Mouse (Mus musculus) midbrain, postnatal 0 days (tissue): ENCODE data around the gene Josd1. TPM values are rescaled to one million over a fixed set of nuclear protein-coding genes. Genes with fewer than 3 reads are reported as not detected.
"Not testable (repeated sequence)": the region's sequence is repeated elsewhere in the genome, so short reads cannot be mapped to it uniquely, and the experiment has no call there.

Experiments used
- ATAC-seq: fragments of 200-750 bp; cut with Nextera tagmentation; 2 replicates; pipeline ENCODE4 v1.8.0; 2017; ENCODE audit warnings: moderate number of reproducible peaks, mild to moderate bottlenecking, moderate TSS enrichment, moderate library complexity; ENCODE audit not compliant: low FRiP score
- DNase-seq: peaks from one replicate; pipeline ENCODE4 v3.0.0-alpha.2; 2015; ENCODE audit warnings: low spot score
- H3K27ac ChIP-seq: fragments of 300-500 bp; sonication (generic); 2 replicates; pipeline ENCODE4 v1.5.1; 2014; ENCODE audit warnings: low read depth, mild to moderate bottlenecking, low read length, mixed read lengths
- H3K27me3 ChIP-seq: fragments of 300-500 bp; sonication (generic); 2 replicates; pipeline ENCODE4 v1.6.1; 2014; ENCODE audit warnings: low read length, control low read depth, mixed read lengths; ENCODE audit not compliant: insufficient read depth
- H3K36me3 ChIP-seq: fragments of 300-500 bp; sonication (generic); 2 replicates; pipeline ENCODE4 v1.6.1; 2014; ENCODE audit warnings: low read length, control low read depth, mixed read lengths; ENCODE audit not compliant: insufficient read depth
- H3K4me1 ChIP-seq: fragments of 300-500 bp; sonication (generic); 2 replicates; pipeline ENCODE4 v1.6.1; 2014; ENCODE audit warnings: mild to moderate bottlenecking, control low read depth, antibody characterized with exemption, low read length, mixed read lengths; ENCODE audit not compliant: insufficient read depth
- H3K4me2 ChIP-seq: fragments of 300-500 bp; sonication (generic); 2 replicates; pipeline ENCODE4 v1.6.1; 2014; ENCODE audit warnings: low read depth, mild to moderate bottlenecking, low read length, mixed read lengths; ENCODE audit not compliant: poor library complexity, severe bottlenecking
- H3K4me3 ChIP-seq: fragments of 300-500 bp; sonication (generic); 2 replicates; pipeline ENCODE4 v1.5.1; 2014; ENCODE audit warnings: low read depth, mild to moderate bottlenecking, low read length, moderate library complexity
- H3K9ac ChIP-seq: fragments of 300-500 bp; sonication (generic); replicated peaks from 2 replicates; pipeline ENCODE4 v1.6.1; 2014; ENCODE audit warnings: mild to moderate bottlenecking, low read length, moderate library complexity, mixed read lengths; ENCODE audit not compliant: poor library complexity, severe bottlenecking
- H3K9me3 ChIP-seq: fragments of 300-500 bp; sonication (generic); 2 replicates; pipeline ENCODE4 v1.6.1; 2016; ENCODE audit warnings: low read length, control low read depth
- CTCF ChIP-seq: IDR thresholded peaks from 2 replicates; pipeline ENCODE4 v1.5.1; 2016; ENCODE audit warnings: antibody characterized with exemption, mild to moderate bottlenecking
- WGBS: fragments of 180-500 bp; shearing (Covaris S2); extraction: QIAGEN DNeasy Blood & Tissue Kit; methylation state at CpG from one replicate; pipeline ENCODE4 v1.1.7; 2014; 5-methylcytosine and 5-hydroxymethylcytosine counted together
- polyA plus RNA-seq: library from polyadenylated mRNA; unstranded; fragments of >200 nt; fragmentation: Nextera tagmentation; extraction: Ambion mirVana; gene quantifications from 2 replicates; pipeline ENCODE4 v1.2.1, GENCODE M21; 2015
- total RNA-seq: library from RNA; depleted of rRNA; stranded (reverse); fragments of >200 nt; gene quantifications from 2 replicates; pipeline ENCODE4 v1.2.3, GENCODE M21; 2014

Gene Josd1
- total and polyA plus RNA-seq, 2 experiments from 2014 or later = 17.7 to 58.7 TPM

- Histone ChIP-seq H3K27ac (no peak overlapping the region), H3K4me3 (peak overlapping the region; percentile 91), H3K9me3 (no peaks in the 10 kb centered on the region), H3K36me3 (no peaks in the 10 kb centered on the region), H3K4me1 (peaks cover 29% of the 10 kb centered on the region), H3K4me2 (peak overlapping the region; percentile 74), H3K27me3 (no peaks in the 10 kb centered on the region), H3K9ac (peak overlapping the region; percentile 48; the same call in 1 of the 2 replicates)
- 52% methylated on average over 6 of the region's 6 CpGs for WGBS
- ATAC-seq = no peak
- DNase-seq = no peak
- no peak for TF ChIP-seq CTCF
These were observed 2.5 kb downstream of the Josd1 start for GRCm38 (mm10) chr15:79685141-79685641.

GRCm38 (mm10) chr15:79684616-79685015, 3.1 kb downstream of the Josd1 start:
- Histone ChIP-seq H3K4me2 (peak overlapping the region; percentile 74), H3K36me3 (no peaks in the 10 kb centered on the region), H3K9ac (peak overlapping the region; percentile 48; the same call in 1 of the 2 replicates), H3K27ac (no peak overlapping the region), H3K9me3 (no peaks in the 10 kb centered on the region), H3K4me1 (peaks cover 29% of the 10 kb centered on the region), H3K27me3 (no peaks in the 10 kb centered on the region), H3K4me3 (peak overlapping the region; percentile 91)
- no peak for ATAC-seq
- 76% methylated on average over 6 of the region's 6 CpGs for WGBS
- DNase-seq = no peak
- TF ChIP-seq CTCF = no peak

GRCm38 (mm10) chr15:79683707-79684465, 3.8 kb downstream of the Josd1 start:
- H3K4me1 ChIP-seq = peaks cover 29% of the 10 kb centered on the region
- no peaks in the 10 kb centered on the region for H3K27me3 ChIP-seq
- no peak overlapping the region for H3K27ac ChIP-seq
- H3K4me2 ChIP-seq = peak overlapping the region; percentile 74
- TF ChIP-seq CTCF = no peak
- no peak for ATAC-seq
- WGBS = 72% methylated on average over 19 of the region's 19 CpGs
- no peak for DNase-seq
- no peaks in the 10 kb centered on the region for H3K36me3 ChIP-seq
- H3K9ac ChIP-seq = peak overlapping the region; percentile 36; the same call in 1 of the 2 replicates
- peak overlapping the region; percentile 91 for H3K4me3 ChIP-seq
- H3K9me3 ChIP-seq = no peaks in the 10 kb centered on the region

- 88% methylated on average over 6 of the region's 6 CpGs for WGBS
- H3K27me3 ChIP-seq = no peaks in the 10 kb centered on the region
- H3K27ac ChIP-seq = no peak overlapping the region
- TF ChIP-seq CTCF = no peak
- H3K36me3 ChIP-seq = no peaks in the 10 kb centered on the region
- no peak overlapping the region for H3K4me2 ChIP-seq
- DNase-seq (no peak), ATAC-seq (no peak)
- H3K4me3 ChIP-seq = no peak overlapping the region
- no peaks in the 10 kb centered on the region for H3K9me3 ChIP-seq
- peaks cover 29% of the 10 kb centered on the region for H3K4me1 ChIP-seq
- H3K9ac ChIP-seq = no peak overlapping the region
These were observed 4.6 kb downstream of the Josd1 start for GRCm38 (mm10) chr15:79683146-79683545.

GRCm38 (mm10) chr15:79681973-79682372, 5.7 kb downstream of the Josd1 start:
- Histone ChIP-seq H3K27me3 (no peaks in the 10 kb centered on the region), H3K9ac (no peak overlapping the region), H3K4me3 (no peak overlapping the region), H3K4me1 (peaks cover 29% of the 10 kb centered on the region), H3K36me3 (no peaks in the 10 kb centered on the region), H3K9me3 (no peaks in the 10 kb centered on the region), H3K27ac (no peak overlapping the region), H3K4me2 (no peak overlapping the region)
- DNase-seq (no peak), ATAC-seq (no peak)
- 88% methylated on average over 4 of the region's 4 CpGs for WGBS
- no peak for TF ChIP-seq CTCF

- DNase-seq (no peak), ATAC-seq (no peak)
- H3K4me1 ChIP-seq = no peaks in the 10 kb centered on the region
- peaks cover 29% of the 10 kb centered on the region; the same call in 1 of the 2 replicates for H3K36me3 ChIP-seq
- no peak overlapping the region for H3K4me2 ChIP-seq
- no peak overlapping the region for H3K27ac ChIP-seq
- 91% methylated on average over 2 of the region's 2 CpGs for WGBS
- no peaks in the 10 kb centered on the region for H3K27me3 ChIP-seq
- H3K9ac ChIP-seq = no peak overlapping the region
- no peak for TF ChIP-seq CTCF
- H3K9me3 ChIP-seq = no peaks in the 10 kb centered on the region
- H3K4me3 ChIP-seq = no peak overlapping the region
These were observed 9.8 kb downstream of the Josd1 start for GRCm38 (mm10) chr15:79677936-79678335.

GRCm38 (mm10) chr15:79671828-79672348, 15.8 kb downstream of the Josd1 start:
- DNase-seq, H3K9ac ChIP-seq, H3K4me1 ChIP-seq, ATAC-seq, H3K27me3 ChIP-seq, H3K9me3 ChIP-seq, H3K27ac ChIP-seq, H3K4me3 ChIP-seq: not testable (repeated sequence)
- WGBS = 87% methylated on average over 11 of the region's 11 CpGs
- Histone ChIP-seq H3K4me2 (peak overlapping the region; percentile 76), H3K36me3 (peaks cover 38% of the 10 kb centered on the region)
